Mouse (Mus musculus): ENCODE data around the gene Dcst2.
A peak's percentile ranks its signal among the peaks of the same experiment; 100 is the strongest.

Dcst2 gene

GRCm38 (mm10) chr3:89332013-89332412, 29.8 kb upstream of the Dcst2 start:
- no peak for DNase-seq

GRCm38 (mm10) chr3:89332476-89332875, 29.3 kb upstream of the Dcst2 start:
- peak in 1 of 2 experiments; percentile 4 for DNase-seq

GRCm38 (mm10) chr3:89333053-89333452, 28.7 kb upstream of the Dcst2 start:
- DNase-seq: peak in 1 of 2 experiments; percentile 2

DNA sequence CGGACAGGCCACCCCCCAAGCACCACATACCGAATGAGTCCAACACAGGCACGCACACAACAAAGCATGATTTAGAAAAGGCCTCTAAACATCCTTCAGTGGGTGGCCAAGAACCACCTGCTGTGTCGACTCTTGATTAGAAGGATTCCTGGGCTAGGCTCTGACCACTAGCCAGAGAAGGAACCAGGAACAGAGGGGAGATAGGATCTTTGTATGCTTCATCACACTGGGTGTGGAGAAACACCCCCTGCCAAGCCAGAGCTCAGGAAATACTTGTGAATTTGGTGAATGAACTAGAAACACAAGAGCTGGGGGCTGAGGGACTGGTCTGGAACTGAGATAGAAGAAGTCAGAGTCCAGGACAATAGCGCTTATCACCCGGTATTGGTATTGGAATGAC, 25.2 kb upstream of the Dcst2 start:
- DNase-seq: peak in 1 of 2 experiments; percentile 4

- no peak for DNase-seq
These were observed 24.6 kb upstream of the Dcst2 start for GRCm38 (mm10) chr3:89337062-89337720.

GRCm38 (mm10) chr3:89337721-89338578, 23.8 kb upstream of the Dcst2 start, which contains the start of gene Efna4:
TSS of gene Efna4 (minus strand) at chr3:89338028.
- peak; percentile 57 to 73 for DNase-seq

DNA sequence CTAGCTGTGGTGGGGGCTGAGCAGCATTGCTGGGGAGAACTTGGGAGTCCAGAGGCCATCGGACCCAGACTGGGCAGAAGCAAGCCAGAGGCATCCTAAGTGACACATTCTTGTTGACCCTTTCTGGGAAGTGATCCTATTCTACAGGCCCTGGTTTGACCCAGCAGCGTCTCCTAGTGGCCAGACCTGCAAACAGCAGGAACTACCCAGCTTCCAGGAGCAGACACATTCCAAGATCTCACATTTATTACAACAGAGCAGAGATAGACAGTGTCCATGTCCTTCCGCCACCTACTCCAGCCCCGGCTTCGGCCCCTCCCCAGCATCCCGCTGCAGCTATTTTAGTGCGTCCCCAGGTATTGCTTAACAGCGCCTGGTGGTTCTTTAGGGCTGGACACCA, 22.4 kb upstream of the Dcst2 start:
- DNase-seq: peak; percentile 61 to 71

DNA sequence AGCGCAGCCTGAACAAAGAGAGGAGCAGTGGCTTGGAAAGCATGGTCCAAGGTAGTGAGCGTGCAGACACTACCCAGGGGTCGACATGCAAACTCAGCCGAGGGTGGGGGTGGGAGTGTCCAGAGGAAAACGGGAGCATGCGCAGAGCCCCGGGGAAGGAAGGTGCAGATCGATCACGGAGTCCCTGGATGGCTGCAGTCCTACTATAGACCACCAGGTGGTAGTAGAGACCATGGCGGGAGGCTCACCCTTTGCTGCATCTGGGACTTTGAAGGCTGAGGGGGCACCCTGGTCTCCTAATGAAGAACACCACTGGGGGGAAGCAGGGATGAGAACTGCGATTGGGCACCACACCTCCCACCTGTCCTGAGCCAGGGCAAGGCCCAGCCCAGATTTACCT, 21.3 kb upstream of the Dcst2 start:
- DNase-seq: peak; percentile 64 to 73

DNA sequence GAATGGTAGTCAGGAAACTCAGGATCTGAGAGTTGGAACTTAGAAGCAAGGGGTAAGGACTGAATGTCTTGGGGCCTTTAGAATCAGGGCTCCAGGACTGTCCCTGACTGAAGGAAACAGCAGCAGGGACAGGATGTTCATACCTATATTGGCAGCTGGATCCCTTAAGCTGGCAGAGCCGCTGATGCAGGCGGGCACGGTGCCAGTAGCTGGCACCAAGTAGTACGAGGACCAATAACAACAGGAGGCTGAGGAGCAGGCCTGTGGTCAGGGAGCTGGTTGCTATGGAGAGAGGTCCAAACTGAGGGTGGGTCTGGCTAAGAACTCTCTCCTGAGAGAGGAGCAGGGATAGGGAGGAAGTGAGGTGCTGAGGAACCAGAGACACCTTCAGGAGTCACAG, 20.0 kb upstream of the Dcst2 start:
- DNase-seq: no peak

- no peak for DNase-seq
These were observed 18.5 kb upstream of the Dcst2 start for GRCm38 (mm10) chr3:89343279-89343678.

DNA sequence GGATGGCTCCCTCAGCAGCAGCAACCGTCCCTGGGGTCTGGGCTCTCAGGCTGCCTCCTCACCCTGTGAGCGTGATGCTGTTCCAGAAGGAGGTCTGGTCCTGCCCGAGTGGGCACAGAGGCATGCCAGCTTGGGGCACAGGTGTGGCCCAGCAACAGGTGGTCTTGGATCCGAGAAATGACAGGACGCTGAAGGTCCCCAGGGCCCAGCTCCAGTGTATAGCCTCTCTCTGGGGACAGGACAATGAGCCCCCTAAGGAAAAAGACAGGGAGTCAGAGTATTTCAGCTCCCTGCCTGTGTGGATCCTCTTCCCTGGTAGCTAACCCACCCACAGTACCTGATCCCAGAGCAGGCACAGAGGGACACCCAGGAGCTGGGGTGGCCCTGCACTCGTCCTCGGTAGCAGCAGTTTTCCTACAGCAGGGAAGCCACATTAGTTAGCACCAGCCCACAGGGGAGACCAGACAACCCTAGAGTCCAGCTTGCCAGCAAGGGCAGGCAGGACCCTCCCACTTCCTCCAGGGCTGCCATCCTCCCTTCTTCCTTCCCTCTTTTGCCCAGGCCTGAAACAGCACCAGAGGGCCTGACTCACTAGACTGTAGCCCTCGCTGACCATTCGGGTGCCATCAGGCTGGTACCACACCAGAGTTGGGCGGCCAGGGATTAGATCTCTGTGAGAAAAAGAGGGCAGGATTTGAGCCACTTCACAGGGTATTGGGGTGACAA, 14.8 kb upstream of the Dcst2 start:
- no peak for DNase-seq

GRCm38 (mm10) chr3:89347916-89348315, 13.9 kb upstream of the Dcst2 start:
- no peak for DNase-seq

- peak in 1 of 2 experiments; percentile 25 for DNase-seq
These were observed 12.6 kb upstream of the Dcst2 start for GRCm38 (mm10) chr3:89348911-89349868.

DNA sequence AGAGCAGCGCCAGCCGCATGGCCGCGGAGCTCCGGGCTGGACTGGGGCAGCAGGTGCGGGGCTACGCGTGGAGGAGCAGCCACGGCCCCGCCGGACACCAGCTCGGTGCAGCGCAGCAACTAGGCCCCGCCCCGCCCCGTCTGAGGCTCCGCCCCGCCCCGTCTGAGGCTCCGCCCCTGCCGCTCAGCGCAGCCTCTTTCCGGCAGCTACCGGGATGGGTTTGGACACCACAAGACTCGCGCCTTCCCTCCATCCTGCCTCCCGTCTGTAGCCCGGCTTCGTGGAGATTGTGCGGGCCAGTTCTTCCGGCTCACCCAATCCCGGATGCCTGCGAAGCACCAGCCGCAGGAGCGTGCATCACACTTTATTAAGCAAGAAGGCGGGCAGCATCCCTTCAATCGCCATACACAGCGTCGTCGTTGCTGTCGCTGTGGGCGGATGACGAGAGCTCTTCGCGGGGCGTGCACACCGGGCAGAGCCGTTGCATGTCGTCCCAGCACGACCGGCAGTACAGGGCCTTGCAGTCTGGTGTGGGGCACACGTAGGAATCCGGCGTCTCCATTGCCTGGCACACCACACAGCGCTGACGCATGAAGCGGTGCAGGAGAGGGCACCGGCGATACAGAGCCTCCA, 11.8 kb upstream of the Dcst2 start, which contains the start of gene Adam15:
Gene Adam15 (minus strand): TSS at position 128 of the 633 bp plus-strand sequence.
- peak; percentile 84 to 88 for DNase-seq

GRCm38 (mm10) chr3:89351271-89351670, 10.5 kb upstream of the Dcst2 start:
- no peak for DNase-seq

DNA sequence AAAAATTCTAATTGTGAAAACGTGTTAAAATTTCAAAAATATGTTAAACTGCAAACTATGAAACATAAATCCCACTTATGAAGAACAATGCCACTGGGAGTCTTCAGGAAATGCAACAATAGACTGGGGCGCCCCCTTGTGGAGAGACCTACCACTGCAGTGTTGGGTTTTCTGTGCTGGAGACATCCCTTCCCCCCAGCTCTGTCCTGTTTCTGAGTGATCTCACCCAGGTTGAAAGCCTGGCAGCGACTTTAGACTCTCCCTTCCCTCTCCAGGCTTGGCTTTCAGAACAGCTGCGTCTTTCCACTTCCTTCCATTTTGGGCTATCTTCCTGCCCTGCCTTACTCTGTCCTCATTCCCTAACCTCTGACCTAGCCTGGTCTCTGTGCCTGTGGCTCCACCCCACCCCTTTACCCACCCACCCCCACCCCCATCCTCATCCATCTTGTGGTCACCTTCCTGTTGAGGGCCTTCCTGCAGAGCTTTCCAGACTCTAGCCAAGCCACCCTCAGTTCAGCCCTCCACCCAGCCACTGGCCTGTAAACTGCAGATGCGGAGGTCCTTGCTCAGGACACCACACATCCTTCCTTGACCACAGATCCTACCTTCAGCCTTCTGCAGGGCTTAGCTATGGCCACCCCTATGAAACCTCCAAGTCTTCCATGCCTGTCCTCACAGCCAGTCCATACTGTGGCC, 6.8 kb upstream of the Dcst2 start:
- DNase-seq: peak; percentile 76 to 81

DNA sequence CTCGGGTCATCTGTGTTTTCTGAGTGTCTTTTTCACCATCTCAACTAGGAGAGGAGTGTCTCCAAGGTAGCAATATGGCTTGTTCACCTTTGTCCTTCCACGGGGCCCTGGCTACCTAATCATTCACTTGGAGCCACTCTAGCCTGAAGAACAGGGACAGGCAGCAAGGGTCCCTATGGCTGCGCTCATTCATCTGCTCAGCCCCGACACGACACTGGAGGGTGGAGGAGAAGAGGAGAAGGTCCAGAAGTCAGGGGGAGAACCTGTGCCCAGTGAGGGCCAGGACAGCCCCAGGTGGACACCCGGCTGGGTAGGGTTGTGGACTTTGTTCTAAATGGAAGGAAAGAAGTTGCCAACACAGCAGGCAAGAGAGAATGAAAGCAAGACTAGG, 6.3 kb upstream of the Dcst2 start:
- DNase-seq: no peak

DNA sequence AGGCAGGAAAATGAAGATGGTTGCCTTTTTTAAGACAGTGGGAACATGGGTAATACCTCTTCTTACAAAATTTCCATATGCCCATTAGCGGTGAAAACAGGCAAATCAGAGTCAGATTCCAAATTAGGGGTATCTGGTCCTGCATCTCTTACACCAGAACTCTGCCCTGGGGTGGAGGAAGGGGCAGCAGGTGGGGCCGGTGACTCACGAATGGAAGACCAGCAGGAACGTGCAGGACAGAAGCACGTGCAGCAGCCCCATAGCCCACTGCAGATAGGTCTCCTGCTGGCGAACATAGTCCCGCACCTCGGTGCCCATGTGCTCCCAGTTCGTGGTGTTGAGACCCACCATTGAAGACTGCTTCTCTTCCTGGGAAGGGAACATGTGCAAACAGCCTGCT, 5.7 kb upstream of the Dcst2 start:
- DNase-seq: no peak

- DNase-seq: no peak
These were observed 2.1 kb upstream of the Dcst2 start for GRCm38 (mm10) chr3:89359630-89360029.

GRCm38 (mm10) chr3:89360237-89360636, 1.5 kb upstream of the Dcst2 start:
- no peak for DNase-seq

- DNase-seq: no peak
These were observed 2.9 kb downstream of the Dcst2 start for GRCm38 (mm10) chr3:89364631-89365030.
